Mouse (Mus musculus): Measurements from ENCODE around the gene 1700025G04Rik. TPM values are rescaled to one million over a fixed set of nuclear protein-coding genes. Genes with fewer than 3 reads are reported as not detected.

The 1700025G04Rik gene
- total RNA-seq, 2 experiments from 2014 or later: 70.1 to 72.8 TPM

GRCm38 (mm10) chr1:152081121-152081520, 8.8 kb downstream of the 1700025G04Rik start:
- intact Hi-C loops (cut with DNase I): no loop called here

GRCm38 (mm10) chr1:152080244-152080643, 9.7 kb downstream of the 1700025G04Rik start:
- intact Hi-C loops (cut with DNase I): no loop called here
- no peak for DNase-seq (ENCODE audit: extremely low spot score in 1 of 2, low spot score in 2 of 2)

More at GRCm38 (mm10) chr1:152081121-152081520, 8.8 kb downstream of the 1700025G04Rik start:
- DNase-seq (ENCODE audit: extremely low spot score in 1 of 2, low spot score in 2 of 2): no peak

- DNase-seq (ENCODE audit: extremely low spot score in 1 of 2, low spot score in 2 of 2): no peak
- intact Hi-C loops (cut with DNase I): no loop called here
These were observed 12.7 kb downstream of the 1700025G04Rik start for GRCm38 (mm10) chr1:152077171-152077715.

- DNase-seq (ENCODE audit: extremely low spot score in 1 of 2, low spot score in 2 of 2): no peak
- intact Hi-C loops (cut with DNase I): no loop called here
These were observed 13.6 kb downstream of the 1700025G04Rik start for GRCm38 (mm10) chr1:152076222-152076845.

GRCm38 (mm10) chr1:152075725-152076124, 14.2 kb downstream of the 1700025G04Rik start:
- intact Hi-C loops (cut with DNase I): no loop called here
- no peak for DNase-seq (ENCODE audit: extremely low spot score in 1 of 2, low spot score in 2 of 2)

GRCm38 (mm10) chr1:152070441-152070840, 19.5 kb downstream of the 1700025G04Rik start:
- intact Hi-C loops (cut with DNase I): no loop called here
- no peak for DNase-seq (ENCODE audit: extremely low spot score in 1 of 2, low spot score in 2 of 2)

GRCm38 (mm10) chr1:152069745-152070144, 20.2 kb downstream of the 1700025G04Rik start:
- intact Hi-C loops (cut with DNase I): no loop called here
- no peak for DNase-seq (ENCODE audit: extremely low spot score in 1 of 2, low spot score in 2 of 2)

- intact Hi-C loops (cut with DNase I): no loop called here
- DNase-seq (ENCODE audit: extremely low spot score in 1 of 2, low spot score in 2 of 2): no peak
These were observed 22.0 kb downstream of the 1700025G04Rik start for GRCm38 (mm10) chr1:152067919-152068318.

- intact Hi-C loops (cut with DNase I): no loop called here
- DNase-seq (ENCODE audit: extremely low spot score in 1 of 2, low spot score in 2 of 2): no peak
These were observed 24.4 kb downstream of the 1700025G04Rik start for GRCm38 (mm10) chr1:152065527-152065926.

GRCm38 (mm10) chr1:152063357-152064145, 26.4 kb downstream of the 1700025G04Rik start:
- intact Hi-C loops (cut with DNase I): no loop called here
- no peak for DNase-seq (ENCODE audit: extremely low spot score in 1 of 2, low spot score in 2 of 2)

- intact Hi-C loops (cut with DNase I): no loop called here
- no peak for DNase-seq (ENCODE audit: extremely low spot score in 1 of 2, low spot score in 2 of 2)
These were observed 28.2 kb downstream of the 1700025G04Rik start for GRCm38 (mm10) chr1:152061745-152062144.

- intact Hi-C loops (cut with DNase I): no loop called here
- DNase-seq (ENCODE audit: extremely low spot score in 1 of 2, low spot score in 2 of 2): no peak
These were observed 29.7 kb downstream of the 1700025G04Rik start for GRCm38 (mm10) chr1:152060265-152060664.

- no peak for DNase-seq (ENCODE audit: extremely low spot score in 1 of 2, low spot score in 2 of 2)
- intact Hi-C loops (cut with DNase I): no loop called here
These were observed 31.1 kb downstream of the 1700025G04Rik start for GRCm38 (mm10) chr1:152058776-152059175.

- intact Hi-C loops (cut with DNase I): no loop called here
- no peak for DNase-seq (ENCODE audit: extremely low spot score in 1 of 2, low spot score in 2 of 2)
These were observed 36.8 kb downstream of the 1700025G04Rik start for GRCm38 (mm10) chr1:152053112-152053511.

GRCm38 (mm10) chr1:152051858-152052257, 38.1 kb downstream of the 1700025G04Rik start:
- intact Hi-C loops (cut with DNase I): no loop called here
- DNase-seq (ENCODE audit: extremely low spot score in 1 of 2, low spot score in 2 of 2): no peak

- no peak for DNase-seq (ENCODE audit: extremely low spot score in 1 of 2, low spot score in 2 of 2)
- intact Hi-C loops (cut with DNase I): no loop called here
These were observed 39.9 kb downstream of the 1700025G04Rik start for GRCm38 (mm10) chr1:152050037-152050436.

- DNase-seq (ENCODE audit: extremely low spot score in 1 of 2, low spot score in 2 of 2): no peak
- intact Hi-C loops (cut with DNase I): no loop called here
These were observed 41.6 kb downstream of the 1700025G04Rik start for GRCm38 (mm10) chr1:152048291-152048690.

- intact Hi-C loops (cut with DNase I): no loop called here
- no peak for DNase-seq (ENCODE audit: extremely low spot score in 1 of 2, low spot score in 2 of 2)
These were observed 42.5 kb downstream of the 1700025G04Rik start for GRCm38 (mm10) chr1:152047416-152047815.

- DNase-seq (ENCODE audit: extremely low spot score in 1 of 2, low spot score in 2 of 2): no peak
- intact Hi-C loops (cut with DNase I): no loop called here
These were observed 46.5 kb downstream of the 1700025G04Rik start for GRCm38 (mm10) chr1:152043453-152043852.

GRCm38 (mm10) chr1:152042409-152042808, 47.5 kb downstream of the 1700025G04Rik start:
- no peak for DNase-seq (ENCODE audit: extremely low spot score in 1 of 2, low spot score in 2 of 2)
- intact Hi-C loops (cut with DNase I): no loop called here
